Mouse (Mus musculus): ENCODE data around the gene Zfp131. TPM values are rescaled to one million over a fixed set of nuclear protein-coding genes. Genes with fewer than 3 reads are reported as not detected.

Zfp131 gene
- 17.9 and 22.7 TPM in 2 replicates for polyA plus RNA-seq (2015; fragmentation: Nextera tagmentation; extraction: Ambion mirVana)

GRCm38 (mm10) chr13:119790761-119791579 lies at the start of gene Zfp131:
Gene Zfp131 (minus strand): TSS chr13:119790889.

GRCm38 (mm10) chr13:119835320-119836056 lies 44.8 kb upstream of the Zfp131 start, which contains the start of gene D13Ertd608e:
Gene D13Ertd608e (plus strand): TSS chr13:119836006.

GRCm38 (mm10) chr13:119830116-119830515 lies 39.4 kb upstream of the Zfp131 start, which contains the start of gene AF067063:
Gene AF067063 (minus strand): TSS chr13:119830216.

GRCm38 (mm10) chr13:119755681-119756471 lies 34.8 kb downstream of the Zfp131 start, which contains the start of gene Nim1k:
Gene Nim1k (minus strand): TSS chr13:119755882.

Other genes with a start within 250 kb of the Zfp131 start
- not detected in 2 replicates for gene Ccl28, start 167.1 kb downstream of the Zfp131 start, polyA plus RNA-seq (2015; fragmentation: Nextera tagmentation; extraction: Ambion mirVana)
- gene Hmgcs1, start 100.5 kb downstream of the Zfp131 start, polyA plus RNA-seq (2015; fragmentation: Nextera tagmentation; extraction: Ambion mirVana): 130 and 305 TPM in 2 replicates
- gene Nim1k, start 35.0 kb downstream of the Zfp131 start, polyA plus RNA-seq (2015; fragmentation: Nextera tagmentation; extraction: Ambion mirVana): 0.31 and 0.39 TPM in 2 replicates
- not detected in 2 replicates for gene AF067063, start 39.3 kb upstream of the Zfp131 start, polyA plus RNA-seq (2015; fragmentation: Nextera tagmentation; extraction: Ambion mirVana)
- not detected in 2 replicates for gene D13Ertd608e, start 45.1 kb upstream of the Zfp131 start, polyA plus RNA-seq (2015; fragmentation: Nextera tagmentation; extraction: Ambion mirVana)
- gene Tcstv1, start 103.9 kb upstream of the Zfp131 start, polyA plus RNA-seq (2015; fragmentation: Nextera tagmentation; extraction: Ambion mirVana): not detected in 2 replicates
- gene Gm21761, start 138.4 kb upstream of the Zfp131 start, polyA plus RNA-seq (2015; fragmentation: Nextera tagmentation; extraction: Ambion mirVana): not detected in 2 replicates
- not detected in 2 replicates for gene B020031M17Rik, start 159.9 kb upstream of the Zfp131 start, polyA plus RNA-seq (2015; fragmentation: Nextera tagmentation; extraction: Ambion mirVana)
- not detected in 2 replicates for gene Gm36079, start 236.1 kb upstream of the Zfp131 start, polyA plus RNA-seq (2015; fragmentation: Nextera tagmentation; extraction: Ambion mirVana)

Data from urinary bladder, postnatal 0 days (tissue).